Mouse (Mus musculus): ENCODE data around the gene Xlr5c.
"Not testable (repeated sequence)": the region's sequence is repeated elsewhere in the genome, so short reads cannot be mapped to it uniquely, and the experiment has no call there.

Xlr5c gene

GRCm38 (mm10) chrX:73292876-73293275 is at the start of gene Xlr5c, which contains the start of gene Xlr5a:
Xlr5c (minus strand) TSS chrX:73292976.
Xlr5a (minus strand) TSS chrX:73292976.
- not testable (repeated sequence) for DNase-seq

GRCm38 (mm10) chrX:73342483-73342895 is 49.7 kb upstream of the Xlr5c start, which contains the start of gene Zfp275:
Zfp275 (plus strand) TSS chrX:73342621.
- DNase-seq = peak; percentile 79

GRCm38 (mm10) chrX:73342068-73342467 is 49.3 kb upstream of the Xlr5c start:
- DNase-seq = no peak

GRCm38 (mm10) chrX:73341473-73341872 is 48.7 kb upstream of the Xlr5c start:
- DNase-seq = no peak

- DNase-seq = no peak
These were observed 44.0 kb upstream of the Xlr5c start, which contains the start of gene Gm45015 for GRCm38 (mm10) chrX:73336740-73337139. Gm45015 (minus strand) TSS chrX:73336840.

GRCm38 (mm10) chrX:73333548-73333947 is 40.8 kb upstream of the Xlr5c start:
- DNase-seq = no peak

- no peak for DNase-seq
These were observed 34.4 kb upstream of the Xlr5c start for GRCm38 (mm10) chrX:73327215-73327614.

GRCm38 (mm10) chrX:73321029-73321428 is 28.3 kb upstream of the Xlr5c start:
- DNase-seq = no peak

GRCm38 (mm10) chrX:73312522-73312921 is 19.7 kb upstream of the Xlr5c start:
- peak; percentile 34 to 43 for DNase-seq

GRCm38 (mm10) chrX:73295745-73296144 is 3.0 kb upstream of the Xlr5c start:
- not testable (repeated sequence) for DNase-seq

GRCm38 (mm10) chrX:73265270-73265669 is 27.5 kb downstream of the Xlr5c start, which contains the start of gene Xlr3c:
Xlr3c (minus strand) TSS chrX:73265390.
- not testable (repeated sequence) for DNase-seq

GRCm38 (mm10) chrX:73262428-73262827 is 30.3 kb downstream of the Xlr5c start:
- DNase-seq = not testable (repeated sequence)

- DNase-seq = not testable (repeated sequence)
These were observed 49.9 kb downstream of the Xlr5c start, which contains the start of gene Xlr4c for GRCm38 (mm10) chrX:73242821-73243325. Xlr4c (minus strand) TSS chrX:73243130.
